In the genomic region with DNA sequence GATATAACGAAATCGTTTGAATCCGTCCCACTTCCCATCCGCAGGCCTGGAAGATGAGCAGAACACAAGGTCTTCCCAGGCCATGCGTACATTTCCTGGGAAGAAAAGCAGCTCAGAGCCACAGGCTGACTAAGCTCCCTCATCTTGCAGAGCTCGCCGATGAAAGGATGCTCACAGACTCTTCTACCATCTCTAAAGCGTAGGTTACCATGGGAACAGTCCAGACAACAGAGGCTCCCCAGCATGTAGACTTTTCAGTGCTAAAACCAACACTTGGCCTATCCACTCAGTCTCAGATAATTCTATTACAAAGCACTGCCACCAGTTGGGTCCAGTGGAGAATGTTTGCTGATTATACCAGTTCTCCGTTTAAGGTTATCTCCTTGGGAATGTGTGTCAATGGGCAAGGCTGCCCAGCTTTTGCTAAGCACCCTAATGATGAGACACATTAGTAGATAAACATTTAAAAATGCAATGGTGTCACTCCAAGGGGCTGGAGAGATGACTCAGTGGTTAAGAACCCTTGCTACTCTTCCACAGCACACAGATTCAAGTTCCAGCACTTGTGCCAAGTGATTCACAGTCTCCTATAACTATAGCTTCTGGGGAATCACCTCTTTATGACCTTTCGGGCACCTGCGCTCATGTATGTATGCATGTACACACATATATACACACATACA, we compare ENCODE assay signal across 11 mouse cellular contexts.
A peak's percentile ranks its signal among the peaks of the same experiment; 100 is the strongest.
DNase-seq lines count a peak whose midpoint lies in the region; ATAC-seq and TF ChIP-seq lines count a peak whose summit lies in the region.
"Had no signal": no experiment of that assay in that cellular context is flagged by ENCODE, and none has a peak within 500 bp of the region (broad histone marks: within the 10 kb centered on the region; RNA-seq: fewer than 3 reads in every experiment).

No protein-coding gene starts in this region.

- H3K27ac ChIP-seq in hindbrain, postnatal 0 days = no peak overlapping the region
- H3K27ac ChIP-seq in midbrain, embryonic 13.5 days = peak overlapping the region; percentile 11; the same call in 1 of the 2 replicates
- H3K27ac ChIP-seq: heart, embryonic 13.5 days had no signal

- no peak overlapping the region for H3K9ac ChIP-seq in hindbrain, postnatal 0 days (replicated peaks; ENCODE audit: low read length)
- H3K9ac ChIP-seq in midbrain, embryonic 13.5 days (replicated peaks) = no peak overlapping the region
- H3K9ac ChIP-seq: heart, embryonic 13.5 days; liver, postnatal 0 days had no signal

- no peaks in the 10 kb centered on the region; the same call in 1 of the 2 replicates for H3K9me3 ChIP-seq in hindbrain, postnatal 0 days (ENCODE audit: low read length)
- no peaks in the 10 kb centered on the region for H3K9me3 ChIP-seq in midbrain, embryonic 13.5 days
- H3K9me3 ChIP-seq: heart, embryonic 13.5 days had no signal

- H3K4me3 ChIP-seq in hindbrain, postnatal 0 days (ENCODE audit: low read length) = no peak overlapping the region
- H3K4me3 ChIP-seq in midbrain, embryonic 13.5 days (replicated peaks) = no peak overlapping the region
- H3K4me3 ChIP-seq: heart, embryonic 13.5 days had no signal

- intact Hi-C loops in heart, postnatal 36 days (cut with DNase I) = no loop called here

- H3K4me1 ChIP-seq in hindbrain, postnatal 0 days (ENCODE audit: insufficient read depth, low read length) = no peaks in the 10 kb centered on the region
- peaks cover 21% of the 10 kb centered on the region for H3K4me1 ChIP-seq in midbrain, embryonic 13.5 days (replicated peaks)

- no peaks in the 10 kb centered on the region for H3K27me3 ChIP-seq in hindbrain, postnatal 0 days (ENCODE audit: insufficient read depth, low read length)
- H3K27me3 ChIP-seq in midbrain, embryonic 13.5 days = no peaks in the 10 kb centered on the region
- H3K27me3 ChIP-seq: heart, embryonic 13.5 days had no signal

- H3K36me3 ChIP-seq in hindbrain, postnatal 0 days (ENCODE audit: insufficient read depth, low read length) = no peaks in the 10 kb centered on the region
- no peaks in the 10 kb centered on the region for H3K36me3 ChIP-seq in midbrain, embryonic 13.5 days
- H3K36me3 ChIP-seq: heart, embryonic 13.5 days had no signal

- ATAC-seq in hindbrain, postnatal 0 days = 0 out of 2 replicates have a peak, but pooled peaks have one; percentile 49
- ATAC-seq in midbrain, embryonic 13.5 days = peak; percentile 77
- no peak for ATAC-seq in inflammation-experienced regulatory T-cells, adult 6 months
- ATAC-seq: liver, postnatal 0 days had no signal

- WGBS in hindbrain, postnatal 0 days = 55% methylated on average over 11 of the region's 11 CpGs
- 45% methylated on average over 11 of the region's 11 CpGs for WGBS in midbrain, embryonic 13.5 days

- peak; percentile 87 for DNase-seq in 3T3-L1 (ENCODE audit: low read depth, low spot score)
- peak; percentile 87 for DNase-seq in brain, adult 2 months (ENCODE audit: low read depth, low spot score)
- DNase-seq in hindbrain, postnatal 0 days (ENCODE audit: low spot score) = peak; percentile 46
- DNase-seq in heart, postnatal 36 days = no peak
- no peak for DNase-seq in lung, postnatal 4 days
- DNase-seq: kidney, adult 11 months; liver, postnatal 0 days; thymus, adult 2 months had no signal

- TF ChIP-seq CTCF in hindbrain, postnatal 0 days (IDR thresholded peaks at IDR 0.05; ENCODE audit: low read depth) = no peak

- no peak overlapping the region for H3K4me2 ChIP-seq in hindbrain, postnatal 0 days (ENCODE audit: low read depth, low read length)
- no peak overlapping the region for H3K4me2 ChIP-seq in midbrain, embryonic 13.5 days (replicated peaks)
- H3K4me2 ChIP-seq: heart, embryonic 13.5 days had no signal

Comparison
In these comparisons a context has a peak if more than half of its experiments do, and no peak if none do; other contexts are left out.
1. DNase-seq: peak in 3T3-L1 (single experiment), brain, adult 2 months (single experiment) and hindbrain, postnatal 0 days (single experiment); none in heart, postnatal 36 days (0 of 2) and lung, postnatal 4 days (0 of 2).